ENCODE assay signal across 12 mouse cellular contexts in the genomic region with DNA sequence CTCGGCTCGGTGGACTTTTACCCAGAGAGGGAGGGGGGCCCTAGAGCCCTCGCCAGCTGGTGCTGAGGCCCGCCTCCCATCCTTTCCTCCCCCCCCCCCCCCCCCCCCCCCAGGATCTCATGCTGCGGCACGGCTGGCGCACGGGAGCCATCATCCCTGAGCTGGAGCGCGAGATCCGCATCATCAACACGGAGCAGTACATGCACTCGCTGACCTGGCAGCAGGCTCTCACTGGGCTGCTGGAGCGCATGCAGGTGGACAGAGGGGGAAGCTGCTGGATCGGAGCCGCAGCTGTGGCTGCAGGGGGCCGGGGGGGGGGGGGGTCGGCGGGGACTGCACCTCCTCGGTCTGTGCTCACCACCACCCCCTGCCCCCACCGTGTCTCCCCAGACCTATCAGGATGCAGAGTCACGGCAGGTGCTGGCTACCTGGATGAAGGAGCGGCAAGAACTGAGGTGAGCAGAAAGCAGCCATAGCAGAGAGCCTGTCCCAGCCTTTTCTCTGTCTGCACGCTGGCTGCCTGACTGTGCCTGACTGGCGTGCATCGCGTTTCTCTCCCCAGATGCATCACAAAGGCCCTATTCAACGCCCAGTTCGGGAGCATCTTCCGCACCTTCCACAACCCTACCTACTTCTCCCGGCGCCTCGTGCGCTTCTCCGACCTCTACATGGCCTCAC. TPM values are rescaled to one million over a fixed set of nuclear protein-coding genes. Genes with fewer than 3 reads are reported as not detected.
A peak's percentile ranks its signal among the peaks of the same experiment; 100 is the strongest.
DNase-seq lines count a peak whose midpoint lies in the region; ATAC-seq and TF ChIP-seq lines count a peak whose summit lies in the region.
"Had no signal": no experiment of that assay in that cellular context is flagged by ENCODE, and none has a peak within 500 bp of the region (broad histone marks: within the 10 kb centered on the region; RNA-seq: fewer than 3 reads in every experiment).

No protein-coding gene starts in this region.

- DNase-seq in heart, embryonic 10.5 days (ENCODE audit: low spot score), result peak; percentile 68
- DNase-seq in heart, postnatal 4 days, result no peak
- no peak for DNase-seq in layer of hippocampus, adult 2 months (ENCODE audit: low spot score in 2 of 2)
- DNase-seq in layer of hippocampus, adult 9-10 months (ENCODE audit: low spot score), result no peak
- DNase-seq in WW6 (ENCODE audit: low read depth, low spot score), result peak; percentile 28
- DNase-seq: liver; thymus, adult 2 months had no signal

- no peaks in the 10 kb centered on the region for H3K27me3 ChIP-seq in heart, embryonic 10.5 days (ENCODE audit: insufficient read depth, poor library complexity, severe bottlenecking)
- no peaks in the 10 kb centered on the region for H3K27me3 ChIP-seq in ES-Bruce4 (ENCODE audit: control insufficient read depth, insufficient read depth, low read length, poor library complexity, severe bottlenecking)
- H3K27me3 ChIP-seq: embryonic facial prominence, embryonic 13.5 days had no signal

- no peak for TF ChIP-seq EP300 in ES-Bruce4 (IDR thresholded peaks at IDR 0.05; ENCODE audit: insufficient read depth, low read depth, low read length)

- no peak for ATAC-seq in activated CD4-positive, CD25-positive, alpha-beta regulatory T cell, adult 4 months

- no peak for TF ChIP-seq POLR2A in ES-Bruce4 (IDR thresholded peaks at IDR 0.05; ENCODE audit: insufficient read depth, low read length)

- no peak for TF ChIP-seq CTCF in layer of hippocampus, adult 2 months (conservative IDR thresholded peaks at IDR 0.05)
- TF ChIP-seq CTCF in ES-Bruce4 (IDR thresholded peaks at IDR 0.05; ENCODE audit: low read depth, low read length), result no peak

- H3K9ac ChIP-seq in ES-Bruce4 (ENCODE audit: low read depth, poor library complexity, severe bottlenecking), result 0 out of 2 replicates have a peak overlapping the region, but pooled peaks have one; percentile 9
- H3K9ac ChIP-seq: embryonic facial prominence, embryonic 13.5 days had no signal

- 88% methylated on average over 34 of the region's 35 CpGs for whole genome bisulfite sequencing in heart, embryonic 10.5 days

- no peaks in the 10 kb centered on the region for H3K9me3 ChIP-seq in heart, embryonic 10.5 days
- H3K9me3 ChIP-seq in ES-Bruce4 (replicated peaks; ENCODE audit: control insufficient read depth, insufficient read depth, low read length, poor library complexity, severe bottlenecking), result no peaks in the 10 kb centered on the region
- H3K9me3 ChIP-seq: embryonic facial prominence, embryonic 13.5 days had no signal

- peaks cover 11% of the 10 kb centered on the region for H3K4me1 ChIP-seq in heart, embryonic 10.5 days
- peaks cover 7% of the 10 kb centered on the region for H3K4me1 ChIP-seq in ES-Bruce4 (ENCODE audit: control insufficient read depth, insufficient read depth, low read length)

- H3K4me3 ChIP-seq in heart, embryonic 10.5 days, result no peak overlapping the region
- H3K4me3 ChIP-seq in layer of hippocampus, adult 2 months, result peak overlapping the region; percentile 43
- H3K4me3 ChIP-seq in ES-Bruce4 (ENCODE audit: low read depth, low read length), result peak overlapping the region; percentile 24
- H3K4me3 ChIP-seq: embryonic facial prominence, embryonic 13.5 days; myocyte had no signal

- peaks cover 94% of the 10 kb centered on the region for H3K36me3 ChIP-seq in heart, embryonic 10.5 days
- H3K36me3 ChIP-seq in ES-Bruce4 (ENCODE audit: control insufficient read depth, insufficient read depth, low read length, poor library complexity, severe bottlenecking), result peaks cover 11% of the 10 kb centered on the region; the same call in 1 of the 2 replicates

- H3K27ac ChIP-seq in heart, embryonic 10.5 days, result peak overlapping the region; percentile 37; the same call in 1 of the 2 replicates
- peak overlapping the region; percentile 72 for H3K27ac ChIP-seq in layer of hippocampus, adult 2 months
- no peak overlapping the region for H3K27ac ChIP-seq in ES-Bruce4 (ENCODE audit: insufficient read depth, low read length)
- H3K27ac ChIP-seq: embryonic facial prominence, embryonic 13.5 days had no signal

RNA-seq across cellular contexts. Expression of a gene that starts 7.5 kb away (rescaled TPM):
- 422 and 507 TPM in 2 replicates for polyA plus RNA-seq in heart, embryonic 10.5 days (2016; fragmentation: Nextera tagmentation; extraction: Ambion mirVana)
- 10 to 100 TPM; 91.8 to 93.8 TPM for total RNA-seq in heart, postnatal 4 days (2021)
- 10 to 100 TPM; 12.6 to 13.4 TPM for total RNA-seq in layer of hippocampus, adult 2 months (2021)
- 141 and 173 TPM in 2 replicates for polyA plus RNA-seq in ES-Bruce4 (2011; ENCODE audit: insufficient read depth, insufficient read length, low read depth, missing spikeins)
- polyA plus RNA-seq in activated CD4-positive, CD25-positive, alpha-beta regulatory T cell, adult 4 months (2017; shearing (Covaris generic)), result not detected

RNA-seq across cellular contexts. Expression of a gene that starts 9.6 kb away (rescaled TPM):
- 66.2 and 73.3 TPM in 2 replicates for polyA plus RNA-seq in heart, embryonic 10.5 days (2016; fragmentation: Nextera tagmentation; extraction: Ambion mirVana)
- total RNA-seq in heart, postnatal 4 days (2021), result 10 to 100 TPM; 80.5 to 91.4 TPM
- 10 to 100 TPM; 26.4 to 28.0 TPM for total RNA-seq in layer of hippocampus, adult 2 months (2021)
- 17.1 and 17.2 TPM in 2 replicates for polyA plus RNA-seq in ES-Bruce4 (2011; ENCODE audit: insufficient read depth, insufficient read length, low read depth, missing spikeins)
- polyA plus RNA-seq in activated CD4-positive, CD25-positive, alpha-beta regulatory T cell, adult 4 months (2017; shearing (Covaris generic)), result 100 to 1,000 TPM in 1 of 2 experiments, 10 to 100 TPM in 1; 76.4 to 122 TPM

RNA-seq across cellular contexts. Expression of a gene that starts 30.1 kb away (rescaled TPM):
- 28.9 and 30.2 TPM in 2 replicates for polyA plus RNA-seq in heart, embryonic 10.5 days (2016; fragmentation: Nextera tagmentation; extraction: Ambion mirVana)
- 10 to 100 TPM; 77.1 to 84.3 TPM for total RNA-seq in heart, postnatal 4 days (2021)
- total RNA-seq in layer of hippocampus, adult 2 months (2021), result 10 to 100 TPM; 23.2 TPM
- 0.57 and 0.72 TPM in 2 replicates for polyA plus RNA-seq in ES-Bruce4 (2011; ENCODE audit: insufficient read depth, insufficient read length, low read depth, missing spikeins)
- polyA plus RNA-seq in activated CD4-positive, CD25-positive, alpha-beta regulatory T cell, adult 4 months (2017; shearing (Covaris generic)), result 1 to 10 TPM; 1.6 to 1.9 TPM
- total RNA-seq: hematopoietic stem cell, adult 5-6 weeks had no signal

Comparison
In these comparisons a context has a peak if more than half of its experiments do, and no peak if none do; other contexts are left out.
1. DNase-seq: peak in heart, embryonic 10.5 days (single experiment) and WW6 (single experiment); none in heart, postnatal 4 days (single experiment), layer of hippocampus, adult 2 months (0 of 2) and layer of hippocampus, adult 9-10 months (single experiment).
2. RNA of a gene that starts 7.5 kb away (polyA plus RNA-seq): 422 to 507 TPM in heart, embryonic 10.5 days and 141 to 173 TPM in ES-Bruce4; not detected in activated CD4-positive, CD25-positive, alpha-beta regulatory T cell, adult 4 months; every median in the first group is over 100 times any median in the second.
3. RNA of a gene that starts 30.1 kb away (polyA plus RNA-seq): 28.9 to 30.2 TPM in heart, embryonic 10.5 days; 1.6 to 1.9 TPM in activated CD4-positive, CD25-positive, alpha-beta regulatory T cell, adult 4 months and 0.57 to 0.72 TPM in ES-Bruce4; every median in the first group is over 10 times any median in the second.